Mouse (Mus musculus) small intestine, adult 2 months (tissue): Measurements from ENCODE around the gene Zfp651.

Experiments
- CTCF ChIP-seq: fragments of 200-500 bp; IDR thresholded peaks from 2 replicates; pipeline ENCODE4 v1.5.1; 2012; ENCODE audit warnings: low read depth, mild to moderate bottlenecking, control low read depth, inconsistent platforms, low read length, moderate library complexity, mixed read lengths; ENCODE audit not compliant: insufficient replicate concordance, insufficient read length; ENCODE audit errors: extremely low read depth
- POLR2A ChIP-seq: fragments of 200-500 bp; IDR thresholded peaks from 2 replicates; pipeline ENCODE4 v1.6.1; 2012; ENCODE audit warnings: low read depth, mild to moderate bottlenecking, control low read depth, inconsistent platforms, low read length, moderate library complexity

- TF ChIP-seq CTCF (no peak), POLR2A (no peak)
These were observed 19.0 kb downstream of the Zfp651 start for GRCm38 (mm10) chr9:121778066-121778624.
